Mouse (Mus musculus) ES-E14 (cell line): ENCODE measurements at regions not wholly inside any gene's neighbourhood (a gene's known extent, or its start where the extent isn't known, plus 50 kb on each side); places are given as distances from the start of the nearest gene placed in this dataset.

Source experiments
- DNase-seq: peaks from one replicate; pipeline ENCODE4 v3.0.0-alpha.2; 2013; ENCODE audit warnings: low read depth, low spot score
- H3K27ac ChIP-seq: 2 replicates; pipeline ENCODE4 v1.5.1; 2012; ENCODE audit warnings: low read depth, mild to moderate bottlenecking, low read length, moderate library complexity, mixed read lengths; ENCODE audit not compliant: poor library complexity, insufficient read depth, severe bottlenecking
- H3K36me3 ChIP-seq: 2 replicates; pipeline ENCODE4 v1.6.1; 2012; ENCODE audit warnings: mild to moderate bottlenecking, low read length, moderate library complexity, mixed read lengths; ENCODE audit not compliant: control insufficient read depth, poor library complexity, insufficient read depth, severe bottlenecking
- H3K4me1 ChIP-seq, 2 experiments: fragments of 150-350 bp in 1 of 2; sonication (generic) in 1 of 2; 2 replicates each; pipeline ENCODE4 v1.6.1; 2012; ENCODE audit warnings: low read length in 2 of 2, mild to moderate bottlenecking in 1 of 2, mixed read lengths in 1 of 2; ENCODE audit not compliant: control insufficient read depth in 2 of 2, insufficient read depth in 2 of 2, poor library complexity in 1 of 2
- H3K4me3 ChIP-seq, 2 experiments: fragments of 150-350 bp in 1 of 2; sonication (generic) in 1 of 2; 2 replicates each; pipeline ENCODE4 v1.5.1; 2012; ENCODE audit warnings: low read length in 2 of 2, low read depth in 1 of 2, mild to moderate bottlenecking in 1 of 2, mixed read lengths in 1 of 2; ENCODE audit not compliant: insufficient read depth in 1 of 2, poor library complexity in 1 of 2, severe bottlenecking in 1 of 2
- H3K9ac ChIP-seq: 2 replicates; pipeline ENCODE4 v1.6.1; 2012; ENCODE audit warnings: low read depth, mild to moderate bottlenecking, low read length, mixed read lengths; ENCODE audit not compliant: poor library complexity, insufficient read depth, severe bottlenecking
- H3K9me3 ChIP-seq: fragments of 150-350 bp; sonication (generic); 2 replicates; pipeline ENCODE4 v1.6.1; 2012; ENCODE audit warnings: low read depth, mild to moderate bottlenecking, low read length; ENCODE audit not compliant: control insufficient read depth, insufficient read depth
- CHD2 ChIP-seq: IDR thresholded peaks from 2 replicates; pipeline ENCODE4 v1.6.1; 2014; ENCODE audit warnings: mild to moderate bottlenecking, low read depth, low read length, inconsistent platforms
- HCFC1 ChIP-seq: IDR thresholded peaks from 2 replicates; pipeline ENCODE4 v1.6.1; 2012; ENCODE audit warnings: low read length, inconsistent platforms, borderline replicate concordance; ENCODE audit not compliant: insufficient read depth
- MAFK ChIP-seq: IDR thresholded peaks from 2 replicates; pipeline ENCODE4 v1.6.1; 2014; ENCODE audit warnings: mild to moderate bottlenecking, low read depth, low read length, inconsistent platforms; ENCODE audit not compliant: insufficient read depth
- ZC3H11A ChIP-seq: IDR thresholded peaks from 2 replicates; pipeline ENCODE4 v1.6.1; 2012; ENCODE audit warnings: low read depth, mild to moderate bottlenecking, inconsistent platforms, low read length, borderline replicate concordance
- ZNF384 ChIP-seq: IDR thresholded peaks from 2 replicates; pipeline ENCODE4 v1.6.1; 2012; ENCODE audit warnings: low read depth, low read length, inconsistent platforms
- in situ Hi-C, 2 experiments: fragments of 600-800 bp; cut with MboI; formaldehyde crosslinking; loops; one replicate each; pipeline ENCODE4 v1.15.1; 2025; ENCODE audit warnings: low sequenced_read_pairs in 2 of 2, inconsistent platforms in 1 of 2; ENCODE audit not compliant: unreplicated experiment in 2 of 2

- H3K4me1 ChIP-seq = no peaks in the 10 kb centered on the region
- DNase-seq = no peak
- H3K36me3 ChIP-seq = no peaks in the 10 kb centered on the region
- H3K9ac ChIP-seq = no peak overlapping the region
- no peaks in the 10 kb centered on the region for H3K9me3 ChIP-seq
- in situ Hi-C loops = no loop called here
- TF ChIP-seq ZNF384 = no peak
- no peak for TF ChIP-seq HCFC1
- TF ChIP-seq MAFK = no peak
- no peak for TF ChIP-seq CHD2
- TF ChIP-seq ZC3H11A = no peak
- H3K27ac ChIP-seq = no peak overlapping the region
- H3K4me3 ChIP-seq = no peak overlapping the region
Observed at GRCm38 (mm10) chr6:49973258-49973865, 136.7 kb upstream of the Mpp6 start.

GRCm38 (mm10) chr6:49977783-49978182 is 132.3 kb upstream of the Mpp6 start:
- H3K4me3 ChIP-seq = no peak overlapping the region
- in situ Hi-C loops = no loop called here
- no peaks in the 10 kb centered on the region for H3K4me1 ChIP-seq
- no peaks in the 10 kb centered on the region for H3K9me3 ChIP-seq
- no peak for TF ChIP-seq HCFC1
- no peak for TF ChIP-seq ZNF384
- TF ChIP-seq ZC3H11A = no peak
- TF ChIP-seq CHD2 = no peak
- TF ChIP-seq MAFK = no peak
- no peaks in the 10 kb centered on the region for H3K36me3 ChIP-seq
- DNase-seq = no peak
- H3K27ac ChIP-seq = no peak overlapping the region
- H3K9ac ChIP-seq = no peak overlapping the region

GRCm38 (mm10) chr6:49983740-49984139 is 126.3 kb upstream of the Mpp6 start:
- no peak overlapping the region for H3K27ac ChIP-seq

GRCm38 (mm10) chr6:49985127-49985526 is 124.9 kb upstream of the Mpp6 start:
- in situ Hi-C loops = no loop called here
- H3K36me3 ChIP-seq = no peaks in the 10 kb centered on the region
- H3K9ac ChIP-seq = no peak overlapping the region
- no peaks in the 10 kb centered on the region for H3K9me3 ChIP-seq
- no peak for DNase-seq
- H3K4me1 ChIP-seq = no peaks in the 10 kb centered on the region
- no peak overlapping the region for H3K27ac ChIP-seq
- TF ChIP-seq HCFC1 (no peak), CHD2 (no peak), ZNF384 (no peak), MAFK (no peak), ZC3H11A (no peak)
- H3K4me3 ChIP-seq = no peak overlapping the region

More at GRCm38 (mm10) chr6:49983740-49984139, 126.3 kb upstream of the Mpp6 start:
- H3K4me1 ChIP-seq = no peaks in the 10 kb centered on the region
- H3K9me3 ChIP-seq = no peaks in the 10 kb centered on the region
- no peak for DNase-seq
- in situ Hi-C loops = no loop called here
- no peak overlapping the region for H3K9ac ChIP-seq
- TF ChIP-seq ZNF384 = no peak
- no peak for TF ChIP-seq ZC3H11A
- no peak for TF ChIP-seq CHD2
- TF ChIP-seq MAFK = no peak
- no peak for TF ChIP-seq HCFC1
- H3K4me3 ChIP-seq = no peak overlapping the region
- H3K36me3 ChIP-seq = no peaks in the 10 kb centered on the region

- Histone ChIP-seq H3K36me3 (no peaks in the 10 kb centered on the region), H3K9ac (no peak overlapping the region), H3K27ac (no peak overlapping the region), H3K4me1 (no peaks in the 10 kb centered on the region), H3K9me3 (no peaks in the 10 kb centered on the region), H3K4me3 (no peak overlapping the region)
- in situ Hi-C loops = no loop called here
- DNase-seq = no peak
- no peak for TF ChIP-seq MAFK
- TF ChIP-seq ZC3H11A = no peak
Observed at GRCm38 (mm10) chr6:49987141-49987540, 122.9 kb upstream of the Mpp6 start.
